Mouse (Mus musculus): ENCODE measurements at regions not wholly inside any gene's neighbourhood (a gene's known extent, or its start where the extent isn't known, plus 50 kb on each side); places are given as distances from the start of the nearest gene placed in this dataset.

DNA sequence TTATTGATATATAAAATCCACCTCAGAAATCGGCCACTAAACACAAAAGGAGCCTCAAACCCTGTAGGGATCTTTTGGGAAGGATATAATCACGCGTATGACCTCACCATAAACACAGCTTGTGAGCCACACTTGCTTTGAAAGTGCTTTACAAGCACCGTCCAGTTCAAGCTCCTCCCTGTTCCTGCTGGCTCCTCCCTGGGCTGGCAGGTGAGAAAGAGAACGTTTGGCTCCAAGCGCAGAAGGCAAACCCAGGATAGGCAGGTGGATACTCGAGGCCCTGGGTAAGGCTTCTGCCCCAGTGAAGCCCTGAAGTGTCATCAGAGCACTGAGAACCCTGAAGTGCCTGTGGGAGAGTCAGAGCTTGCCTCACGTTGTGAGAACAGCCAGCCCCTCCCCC, 187.9 kb upstream of the Runx1 start:
- TF ChIP-seq POLR2A (IDR thresholded peaks at IDR 0.05; ENCODE audit: borderline replicate concordance, extremely low read depth, insufficient read depth, insufficient read length, poor library complexity, severe bottlenecking), result no peak
- no peak for TF ChIP-seq CTCF (IDR thresholded peaks at IDR 0.05; ENCODE audit: borderline replicate concordance, extremely low read depth, insufficient read depth, insufficient read length)

Measured in brain, embryonic 14.5 days (tissue).